In the genomic region with DNA sequence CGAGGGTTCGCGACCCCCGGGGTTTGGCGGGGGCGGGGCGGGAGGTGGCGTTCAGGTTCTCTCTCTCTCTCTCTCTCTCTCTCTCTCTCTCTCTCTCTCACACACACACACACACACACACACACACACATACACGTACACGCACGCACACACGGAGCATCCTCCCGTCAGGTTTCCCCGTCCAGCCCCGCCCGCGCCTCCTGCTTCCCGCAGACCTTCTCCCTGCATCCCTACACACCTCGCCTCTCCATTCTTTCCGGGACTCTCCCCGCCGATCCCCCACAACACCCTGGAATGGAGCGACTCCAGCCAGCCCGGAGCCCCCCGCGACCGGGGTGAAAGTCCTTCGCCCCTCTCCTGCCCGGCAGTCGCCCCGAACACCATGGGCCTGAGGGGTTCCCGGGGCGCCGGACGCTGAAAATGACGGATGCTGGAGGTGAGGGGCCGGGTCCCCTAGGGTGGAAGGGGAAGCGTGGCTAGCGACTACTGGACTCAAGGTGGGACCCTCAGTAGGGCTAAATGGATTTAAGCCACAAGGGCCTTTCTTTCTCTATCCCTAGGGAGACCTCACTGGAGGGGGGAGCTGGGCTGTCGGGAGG, we compare ENCODE assay signal across 9 mouse cellular contexts. TPM values are rescaled to one million over a fixed set of nuclear protein-coding genes. Genes with fewer than 3 reads are reported as not detected.
DNase-seq lines count a peak whose midpoint lies in the region; ATAC-seq lines count a peak whose summit lies in the region.
"Had no signal": no experiment of that assay in that cellular context is flagged by ENCODE, and none has a peak within 500 bp of the region (broad histone marks: within the 10 kb centered on the region; RNA-seq: fewer than 3 reads in every experiment).

No protein-coding gene starts in this region.

- peak overlapping the region; percentile 91 for H3K4me3 ChIP-seq in forebrain, embryonic 10.5 days
- H3K4me3 ChIP-seq in limb, embryonic 11.5 days (ENCODE audit: low read depth, low read length) = peak overlapping the region; percentile 86
- peak overlapping the region; percentile 80 for H3K4me3 ChIP-seq in neural tube, embryonic 12.5 days

- H3K9me3 ChIP-seq in forebrain, embryonic 10.5 days = no peaks in the 10 kb centered on the region
- no peaks in the 10 kb centered on the region for H3K9me3 ChIP-seq in limb, embryonic 11.5 days (ENCODE audit: control insufficient read depth, low read length)
- H3K9me3 ChIP-seq in neural tube, embryonic 12.5 days = no peaks in the 10 kb centered on the region

- H3K4me1 ChIP-seq in forebrain, embryonic 10.5 days = peaks cover 76% of the 10 kb centered on the region
- peaks cover 31% of the 10 kb centered on the region for H3K4me1 ChIP-seq in limb, embryonic 11.5 days (ENCODE audit: control insufficient read depth, insufficient read depth, low read length)
- H3K4me1 ChIP-seq in neural tube, embryonic 12.5 days = peaks cover 59% of the 10 kb centered on the region

- peak; percentile 32 for DNase-seq in adrenal gland, postnatal 25 days
- no peak for DNase-seq in adrenal gland, postnatal 4 days (ENCODE audit: low spot score in 2 of 2)
- DNase-seq in right cerebral cortex, postnatal 10 days (ENCODE audit: low spot score in 2 of 2) = peak; percentile 81 to 83
- DNase-seq in right cerebral cortex, postnatal 25 days = no peak
- peak; percentile 62 for DNase-seq in forebrain, embryonic 10.5 days (ENCODE audit: extremely low spot score, low spot score)
- DNase-seq in limb, embryonic 11.5 days (ENCODE audit: low spot score) = peak; percentile 60
- DNase-seq in gastrocnemius, adult 8-10 months (ENCODE audit: low spot score in 2 of 2) = no peak

- 0 out of 2 replicates have a peak, but pooled peaks have one; percentile 11 for ATAC-seq in limb, embryonic 11.5 days (ENCODE audit: insufficient number of reproducible peaks, low FRiP score, low TSS enrichment, low read depth)
- peak; percentile 41 for ATAC-seq in neural tube, embryonic 12.5 days (ENCODE audit: low FRiP score, low read depth)

- H3K4me2 ChIP-seq in limb, embryonic 11.5 days (ENCODE audit: low read depth, severe bottlenecking) = peak overlapping the region; percentile 78
- peak overlapping the region; percentile 78 for H3K4me2 ChIP-seq in neural tube, embryonic 12.5 days (replicated peaks)

- H3K36me3 ChIP-seq in forebrain, embryonic 10.5 days (replicated peaks) = peaks cover 34% of the 10 kb centered on the region
- peaks cover 3% of the 10 kb centered on the region; the same call in 1 of the 2 replicates for H3K36me3 ChIP-seq in limb, embryonic 11.5 days (ENCODE audit: control insufficient read depth, insufficient read depth, low read length)
- peaks cover 25% of the 10 kb centered on the region for H3K36me3 ChIP-seq in neural tube, embryonic 12.5 days

- H3K9ac ChIP-seq in limb, embryonic 11.5 days (ENCODE audit: low read length) = peak overlapping the region; percentile 93
- H3K9ac ChIP-seq in neural tube, embryonic 12.5 days = peak overlapping the region; percentile 88

- WGBS in forebrain, embryonic 10.5 days = 0% methylated on average over 36 of the region's 40 CpGs
- WGBS in limb, embryonic 11.5 days = under 1% methylated on average over 30 of the region's 40 CpGs
- under 1% methylated on average over 34 of the region's 40 CpGs for WGBS in neural tube, embryonic 12.5 days

- peak overlapping the region; percentile 96 for H3K27ac ChIP-seq in forebrain, embryonic 10.5 days
- peak overlapping the region; percentile 89 for H3K27ac ChIP-seq in limb, embryonic 11.5 days (replicated peaks; ENCODE audit: low read depth, low read length)
- peak overlapping the region; percentile 93 for H3K27ac ChIP-seq in neural tube, embryonic 12.5 days

- no peaks in the 10 kb centered on the region for H3K27me3 ChIP-seq in forebrain, embryonic 10.5 days (ENCODE audit: poor library complexity, severe bottlenecking)
- H3K27me3 ChIP-seq in limb, embryonic 11.5 days (ENCODE audit: control insufficient read depth, insufficient read depth, low read length) = no peaks in the 10 kb centered on the region
- H3K27me3 ChIP-seq in neural tube, embryonic 12.5 days (replicated peaks) = no peaks in the 10 kb centered on the region

RNA-seq across cellular contexts. Expression of gene Samd14, which starts 0.6 kb away (rescaled TPM):
- 3.0 and 4.4 TPM in 2 replicates for total RNA-seq in adrenal gland, postnatal 25 days (2021)
- 10 to 100 TPM; 16.2 to 22.5 TPM for total RNA-seq in adrenal gland, postnatal 4 days (2021)
- 35.8 and 36.7 TPM in 2 replicates for polyA plus RNA-seq in forebrain, embryonic 10.5 days (2016; fragmentation: Nextera tagmentation; extraction: Ambion mirVana)
- polyA plus RNA-seq in limb, embryonic 11.5 days (2014; fragmentation: Nextera tagmentation; extraction: Ambion mirVana) = 34.1 and 35.6 TPM in 2 replicates
- 101 and 106 TPM in 2 replicates for polyA plus RNA-seq in neural tube, embryonic 12.5 days (2016; fragmentation: Nextera tagmentation; extraction: Ambion mirVana)
- under 1 TPM; 0.24 to 0.62 (median 0.45) TPM for total RNA-seq in gastrocnemius, adult 8-10 months (2022)

RNA-seq across cellular contexts. Expression of gene Ppp1r9b, which starts 19.4 kb away (rescaled TPM):
- total RNA-seq in adrenal gland, postnatal 25 days (2021) = 125 and 146 TPM in 2 replicates
- total RNA-seq in adrenal gland, postnatal 4 days (2021) = 100 to 1,000 TPM; 108 to 113 TPM
- polyA plus RNA-seq in forebrain, embryonic 10.5 days (2016; fragmentation: Nextera tagmentation; extraction: Ambion mirVana) = 8.7 and 10.7 TPM in 2 replicates
- 14.4 and 14.8 TPM in 2 replicates for polyA plus RNA-seq in limb, embryonic 11.5 days (2014; fragmentation: Nextera tagmentation; extraction: Ambion mirVana)
- polyA plus RNA-seq in neural tube, embryonic 12.5 days (2016; fragmentation: Nextera tagmentation; extraction: Ambion mirVana) = 18.2 and 19.7 TPM in 2 replicates
- total RNA-seq in gastrocnemius, adult 8-10 months (2022) = 10 to 100 TPM; 15.8 to 23.9 (median 19.4) TPM

RNA-seq across cellular contexts. Expression of gene Pdk2, which starts 30.9 kb away (rescaled TPM):
- 82.9 and 86.4 TPM in 2 replicates for total RNA-seq in adrenal gland, postnatal 25 days (2021)
- total RNA-seq in adrenal gland, postnatal 4 days (2021) = 10 to 100 TPM; 59.8 to 69.3 TPM
- polyA plus RNA-seq in forebrain, embryonic 10.5 days (2016; fragmentation: Nextera tagmentation; extraction: Ambion mirVana) = 12.1 and 12.5 TPM in 2 replicates
- polyA plus RNA-seq in limb, embryonic 11.5 days (2014; fragmentation: Nextera tagmentation; extraction: Ambion mirVana) = 19.3 and 20.1 TPM in 2 replicates
- 20.5 and 20.6 TPM in 2 replicates for polyA plus RNA-seq in neural tube, embryonic 12.5 days (2016; fragmentation: Nextera tagmentation; extraction: Ambion mirVana)
- 100 to 1,000 TPM; 484 to 519 (median 495) TPM for total RNA-seq in gastrocnemius, adult 8-10 months (2022)

RNA-seq across cellular contexts. Expression of gene Sgca, which starts 34.1 kb away (rescaled TPM):
- total RNA-seq in adrenal gland, postnatal 25 days (2021) = not detected in 2 replicates
- 1 to 10 TPM; 2.8 to 3.9 TPM for total RNA-seq in adrenal gland, postnatal 4 days (2021)
- not detected in 2 replicates for polyA plus RNA-seq in forebrain, embryonic 10.5 days (2016; fragmentation: Nextera tagmentation; extraction: Ambion mirVana)
- 0.60 and 0.70 TPM in 2 replicates for polyA plus RNA-seq in limb, embryonic 11.5 days (2014; fragmentation: Nextera tagmentation; extraction: Ambion mirVana)
- polyA plus RNA-seq in neural tube, embryonic 12.5 days (2016; fragmentation: Nextera tagmentation; extraction: Ambion mirVana) = 0.80 and 0.90 TPM in 2 replicates
- total RNA-seq in gastrocnemius, adult 8-10 months (2022) = 100 to 1,000 TPM; 272 to 306 (median 288) TPM

RNA-seq across cellular contexts. Expression of gene Hils1, which starts 42.8 kb away (rescaled TPM):
- not detected in 2 replicates for total RNA-seq in adrenal gland, postnatal 25 days (2021)
- not detected for total RNA-seq in adrenal gland, postnatal 4 days (2021)
- polyA plus RNA-seq in forebrain, embryonic 10.5 days (2016; fragmentation: Nextera tagmentation; extraction: Ambion mirVana) = not detected in 2 replicates
- not detected in 2 replicates for polyA plus RNA-seq in limb, embryonic 11.5 days (2014; fragmentation: Nextera tagmentation; extraction: Ambion mirVana)
- not detected in 2 replicates for polyA plus RNA-seq in neural tube, embryonic 12.5 days (2016; fragmentation: Nextera tagmentation; extraction: Ambion mirVana)
- total RNA-seq in gastrocnemius, adult 8-10 months (2022) = not detected
- polyA plus RNA-seq: frontal cortex, adult 2 months had no signal

Comparison
In these comparisons a context has a peak if more than half of its experiments do, and no peak if none do; other contexts are left out.
1. DNase-seq: peak in adrenal gland, postnatal 25 days (single experiment), right cerebral cortex, postnatal 10 days (2 of 2), forebrain, embryonic 10.5 days (single experiment) and limb, embryonic 11.5 days (single experiment); none in adrenal gland, postnatal 4 days (0 of 2), right cerebral cortex, postnatal 25 days (single experiment) and gastrocnemius, adult 8-10 months (0 of 2).
2. Peak in every context shown above with its lines, with median percentiles within 50 percentile points of each other: H3K27ac ChIP-seq and H3K4me3 ChIP-seq.